ENCODE assay signal across 8 mouse cellular contexts in the genomic region with DNA sequence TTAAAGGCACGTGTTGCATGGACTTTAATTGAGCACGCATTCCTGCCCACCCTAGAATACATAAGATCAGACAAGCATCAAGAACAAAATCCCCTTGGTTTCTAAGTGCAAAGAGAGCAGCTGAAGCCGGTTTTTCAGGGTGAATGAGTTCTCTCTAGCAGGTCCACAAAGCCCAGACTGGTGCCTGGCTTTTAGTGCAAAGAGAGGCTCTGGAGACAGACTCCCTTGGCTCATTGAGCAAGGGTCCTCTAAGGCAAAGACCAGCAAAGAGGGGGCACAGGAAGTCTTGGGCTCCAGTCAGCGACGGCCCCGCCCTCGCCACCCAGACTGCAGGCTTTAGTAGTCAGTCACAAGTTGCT. TPM values are rescaled to one million over a fixed set of nuclear protein-coding genes. Genes with fewer than 3 reads are reported as not detected.
DNase-seq lines count a peak whose midpoint lies in the region; ATAC-seq lines count a peak whose summit lies in the region.
"Had no signal": no experiment of that assay in that cellular context is flagged by ENCODE, and none has a peak within 500 bp of the region (broad histone marks: within the 10 kb centered on the region; RNA-seq: fewer than 3 reads in every experiment).

No protein-coding gene starts in this region.

- H3K9me3 ChIP-seq in neural tube, embryonic 11.5 days (ENCODE audit: control insufficient read depth, low read length) = no peaks in the 10 kb centered on the region
- H3K9me3 ChIP-seq in forebrain, embryonic 14.5 days (replicated peaks; ENCODE audit: control insufficient read depth, low read length) = no peaks in the 10 kb centered on the region
- H3K9me3 ChIP-seq in limb, embryonic 15.5 days = no peaks in the 10 kb centered on the region
- no peaks in the 10 kb centered on the region for H3K9me3 ChIP-seq in stomach, embryonic 16.5 days (replicated peaks; ENCODE audit: control insufficient read depth, low read length)

- no peak; the same call in 1 of the 2 replicates for ATAC-seq in neural tube, embryonic 11.5 days (ENCODE audit: insufficient read depth, low FRiP score, low TSS enrichment)
- no peak for ATAC-seq in forebrain, embryonic 14.5 days
- ATAC-seq in limb, embryonic 15.5 days (ENCODE audit: insufficient number of reproducible peaks, low FRiP score, low TSS enrichment, low read depth) = no peak
- ATAC-seq in stomach, embryonic 16.5 days (ENCODE audit: insufficient read depth, low FRiP score) = no peak; the same call in 1 of the 2 replicates

- H3K4me2 ChIP-seq in neural tube, embryonic 11.5 days (ENCODE audit: low read depth) = peak overlapping the region; percentile 87
- peak overlapping the region; percentile 70 for H3K4me2 ChIP-seq in forebrain, embryonic 14.5 days (ENCODE audit: low read length)
- peak overlapping the region; percentile 80 for H3K4me2 ChIP-seq in limb, embryonic 15.5 days
- H3K4me2 ChIP-seq in stomach, embryonic 16.5 days (ENCODE audit: low read depth, low read length) = peak overlapping the region; percentile 74

- peak overlapping the region; percentile 60 for H3K9ac ChIP-seq in neural tube, embryonic 11.5 days (ENCODE audit: low read length)
- peak overlapping the region; percentile 51 for H3K9ac ChIP-seq in forebrain, embryonic 14.5 days (ENCODE audit: low read length)
- peak overlapping the region; percentile 41; the same call in 1 of the 2 replicates for H3K9ac ChIP-seq in limb, embryonic 15.5 days
- H3K9ac ChIP-seq in stomach, embryonic 16.5 days (ENCODE audit: low read length) = peak overlapping the region; percentile 74

- H3K4me3 ChIP-seq in neural tube, embryonic 11.5 days (ENCODE audit: low read depth, low read length) = peak overlapping the region; percentile 41
- peak overlapping the region; percentile 36 for H3K4me3 ChIP-seq in forebrain, embryonic 14.5 days (ENCODE audit: low read depth, low read length)
- peak overlapping the region; percentile 50 for H3K4me3 ChIP-seq in limb, embryonic 15.5 days
- peak overlapping the region; percentile 60 for H3K4me3 ChIP-seq in stomach, embryonic 16.5 days (replicated peaks; ENCODE audit: low read length)
- H3K4me3 ChIP-seq: myocyte had no signal

- no peaks in the 10 kb centered on the region for H3K27me3 ChIP-seq in neural tube, embryonic 11.5 days (ENCODE audit: control insufficient read depth, insufficient read depth, low read length)
- no peaks in the 10 kb centered on the region for H3K27me3 ChIP-seq in forebrain, embryonic 14.5 days (replicated peaks; ENCODE audit: control insufficient read depth, insufficient read depth, low read length)
- no peaks in the 10 kb centered on the region; the same call in 1 of the 2 replicates for H3K27me3 ChIP-seq in limb, embryonic 15.5 days
- H3K27me3 ChIP-seq in stomach, embryonic 16.5 days (ENCODE audit: control insufficient read depth, insufficient read depth, low read length) = no peaks in the 10 kb centered on the region

- WGBS in neural tube, embryonic 11.5 days = 15% methylated on average over 7 of the region's 7 CpGs
- WGBS in forebrain, embryonic 14.5 days = 10% methylated on average over 7 of the region's 7 CpGs
- 8% methylated on average over 7 of the region's 7 CpGs for WGBS in limb, embryonic 15.5 days
- 7% methylated on average over 7 of the region's 7 CpGs for WGBS in stomach, embryonic 16.5 days

- peaks cover 5% of the 10 kb centered on the region; the same call in 1 of the 2 replicates for H3K4me1 ChIP-seq in neural tube, embryonic 11.5 days (ENCODE audit: control insufficient read depth, insufficient read depth, low read length)
- H3K4me1 ChIP-seq in forebrain, embryonic 14.5 days (ENCODE audit: control insufficient read depth, insufficient read depth, low read length) = peaks cover 8% of the 10 kb centered on the region
- peaks cover 11% of the 10 kb centered on the region for H3K4me1 ChIP-seq in limb, embryonic 15.5 days
- peaks cover 6% of the 10 kb centered on the region; the same call in 1 of the 2 replicates for H3K4me1 ChIP-seq in stomach, embryonic 16.5 days (ENCODE audit: control insufficient read depth, insufficient read depth, low read length)

- no peaks in the 10 kb centered on the region for H3K36me3 ChIP-seq in neural tube, embryonic 11.5 days (ENCODE audit: control insufficient read depth, insufficient read depth, low read length)
- H3K36me3 ChIP-seq in forebrain, embryonic 14.5 days (ENCODE audit: control insufficient read depth, insufficient read depth, low read length) = no peaks in the 10 kb centered on the region
- H3K36me3 ChIP-seq in limb, embryonic 15.5 days = no peaks in the 10 kb centered on the region
- no peaks in the 10 kb centered on the region for H3K36me3 ChIP-seq in stomach, embryonic 16.5 days (ENCODE audit: control insufficient read depth, insufficient read depth, low read length)

- H3K27ac ChIP-seq in neural tube, embryonic 11.5 days (ENCODE audit: low read depth, low read length) = no peak overlapping the region
- H3K27ac ChIP-seq in forebrain, embryonic 14.5 days (ENCODE audit: low read depth, low read length) = no peak overlapping the region
- H3K27ac ChIP-seq in limb, embryonic 15.5 days = no peak overlapping the region
- peak overlapping the region; percentile 86 for H3K27ac ChIP-seq in stomach, embryonic 16.5 days (ENCODE audit: low read length)

- no peak for DNase-seq in neural tube, embryonic 11.5 days (ENCODE audit: low spot score)
- no peak for DNase-seq in neural tube, embryonic 10.5 days (ENCODE audit: extremely low spot score, low spot score)
- DNase-seq in forebrain, embryonic 14.5 days (ENCODE audit: low spot score) = no peak
- no peak for DNase-seq in urinary bladder, adult 18-20 months (ENCODE audit: low spot score in 2 of 2)
- no peak for DNase-seq in spleen, postnatal 14 days (ENCODE audit: low spot score in 2 of 2)

RNA-seq across cellular contexts. Expression of gene Cracr2a, which starts 0.3 kb away (rescaled TPM):
- 0.58 and 0.66 TPM in 2 replicates for polyA plus RNA-seq in neural tube, embryonic 11.5 days (2014; fragmentation: Nextera tagmentation; extraction: Ambion mirVana)
- polyA plus RNA-seq in forebrain, embryonic 14.5 days (2014; fragmentation: Nextera tagmentation; extraction: Ambion mirVana) = 0.06 and 0.27 TPM in 2 replicates
- 0.99 and 1.5 TPM in 2 replicates for polyA plus RNA-seq in limb, embryonic 15.5 days (2015; fragmentation: Nextera tagmentation; extraction: Ambion mirVana)
- 3.1 and 3.7 TPM in 2 replicates for polyA plus RNA-seq in stomach, embryonic 16.5 days (2015; fragmentation: Nextera tagmentation; extraction: Ambion mirVana)
- polyA plus RNA-seq: myocyte had no signal
